Mouse (Mus musculus) forebrain, embryonic 15.5 days (tissue): ENCODE measurements around the gene Stradb. TPM values are rescaled to one million over a fixed set of nuclear protein-coding genes. Genes with fewer than 3 reads are reported as not detected.
"Not testable (repeated sequence)": the region's sequence is repeated elsewhere in the genome, so short reads cannot be mapped to it uniquely, and the experiment has no call there.

ENCODE experiments used
- ATAC-seq: fragments of 200-750 bp; cut with Nextera tagmentation; replicated peaks from 2 replicates; pipeline ENCODE4 v1.8.0; 2017; ENCODE audit warnings: mild to moderate bottlenecking, moderate TSS enrichment, moderate library complexity
- H3K27ac ChIP-seq: fragments of 300-500 bp; sonication (generic); replicated peaks from 2 replicates; pipeline ENCODE4 v1.5.1; 2015; ENCODE audit warnings: mild to moderate bottlenecking, inconsistent platforms
- H3K27me3 ChIP-seq: fragments of 300-500 bp; sonication (generic); 2 replicates; pipeline ENCODE4 v1.6.1; 2015; ENCODE audit warnings: inconsistent platforms
- H3K36me3 ChIP-seq: fragments of 300-500 bp; sonication (generic); 2 replicates; pipeline ENCODE4 v1.6.1; 2015; ENCODE audit warnings: mild to moderate bottlenecking, inconsistent platforms
- H3K4me1 ChIP-seq: fragments of 300-500 bp; sonication (generic); 2 replicates; pipeline ENCODE4 v1.6.1; 2015; ENCODE audit warnings: inconsistent platforms
- H3K4me2 ChIP-seq: fragments of 300-500 bp; sonication (generic); replicated peaks from 2 replicates; pipeline ENCODE4 v1.6.1; 2015; ENCODE audit warnings: mild to moderate bottlenecking, inconsistent platforms
- H3K4me3 ChIP-seq: fragments of 300-500 bp; sonication (generic); 2 replicates; pipeline ENCODE4 v1.5.1; 2015; ENCODE audit warnings: mild to moderate bottlenecking, inconsistent platforms
- H3K9ac ChIP-seq: fragments of 300-500 bp; sonication (generic); replicated peaks from 2 replicates; pipeline ENCODE4 v1.6.1; 2015; ENCODE audit warnings: mild to moderate bottlenecking, inconsistent platforms
- H3K9me3 ChIP-seq: fragments of 300-500 bp; sonication (generic); 2 replicates; pipeline ENCODE4 v1.6.1; 2016; ENCODE audit warnings: inconsistent platforms
- WGBS: fragments of 180-500 bp; shearing (Covaris S2); methylation state at CpG from one replicate; pipeline ENCODE4 v1.1.7; 2015; ENCODE audit warnings: mixed read lengths; 5-methylcytosine and 5-hydroxymethylcytosine counted together
- polyA plus RNA-seq: library from polyadenylated mRNA; unstranded; fragments of >200 nt; fragmentation: Nextera tagmentation; extraction: Ambion mirVana; gene quantifications from 2 replicates; pipeline ENCODE4 v1.2.1, GENCODE M21; 2015

Gene Stradb
- polyA plus RNA-seq, 1 experiment from 2014 or later: 99.6 TPM

DNA sequence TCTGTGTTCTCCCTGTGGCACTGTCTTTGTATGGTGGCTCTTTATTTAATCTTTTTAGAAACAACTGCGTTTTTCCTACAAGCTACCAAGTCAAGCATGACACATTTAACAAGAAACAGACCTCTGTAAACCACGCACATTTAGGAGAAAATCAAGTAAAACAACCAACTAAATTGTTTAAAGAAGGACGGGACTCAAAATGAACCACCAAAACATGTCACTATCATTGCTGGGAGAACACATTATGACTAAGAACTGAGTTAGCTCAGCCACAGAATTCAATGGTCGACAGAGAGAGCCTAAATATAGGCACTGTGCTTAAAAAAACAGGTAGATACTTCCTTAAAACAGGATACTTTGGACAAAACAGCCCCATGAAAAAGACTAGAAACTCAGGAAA lies 20.3 kb upstream of the Stradb start:
- 52% methylated on average over 4 of the region's 4 CpGs for WGBS
- no peak overlapping the region for H3K4me2 ChIP-seq
- H3K9ac ChIP-seq: no peak overlapping the region
- no peak overlapping the region for H3K4me3 ChIP-seq
- no peak overlapping the region for H3K27ac ChIP-seq
- H3K27me3 ChIP-seq: no peaks in the 10 kb centered on the region
- H3K9me3 ChIP-seq: no peaks in the 10 kb centered on the region
- no peaks in the 10 kb centered on the region for H3K4me1 ChIP-seq
- ATAC-seq: no peak
- H3K36me3 ChIP-seq: no peaks in the 10 kb centered on the region

DNA sequence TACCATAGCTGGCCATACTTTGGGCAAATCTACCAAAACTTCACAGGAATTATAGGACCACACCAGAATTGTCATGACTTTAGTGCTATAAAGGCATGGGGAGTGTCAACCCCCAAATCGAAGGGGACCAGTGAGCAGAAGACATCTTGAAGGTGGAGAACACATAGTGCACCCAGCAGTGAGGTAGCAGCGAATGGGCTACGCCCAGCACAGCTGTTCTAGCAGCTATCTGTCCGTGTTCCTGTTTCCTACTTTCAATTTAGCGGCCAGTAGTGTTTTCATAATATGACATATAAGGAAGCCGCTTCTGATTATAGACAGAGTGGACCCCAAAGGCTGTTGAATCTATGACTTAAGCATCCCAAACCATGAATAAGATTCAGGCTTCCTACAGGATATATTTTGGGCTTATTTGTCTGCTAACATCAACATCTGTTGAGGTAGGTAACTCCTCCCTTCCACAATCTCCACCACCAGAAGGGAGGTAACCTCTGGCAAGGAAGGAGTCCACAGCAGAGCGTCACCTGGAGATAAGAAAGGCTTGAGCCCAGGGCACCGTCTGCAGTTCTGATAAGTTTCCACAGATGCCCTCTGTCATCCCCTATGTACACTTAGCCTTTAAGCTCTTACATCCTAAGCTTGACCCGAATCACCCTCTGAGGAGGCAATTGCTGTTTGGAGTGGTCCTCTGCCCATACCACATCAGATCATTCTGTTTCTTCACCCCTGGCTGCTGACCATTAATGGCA lies 19.5 kb upstream of the Stradb start:
- no peak for ATAC-seq
- no peak overlapping the region for H3K9ac ChIP-seq
- H3K27ac ChIP-seq: no peak overlapping the region
- no peak overlapping the region for H3K4me2 ChIP-seq
- H3K4me1 ChIP-seq: peaks cover 3% of the 10 kb centered on the region; the same call in 1 of the 2 replicates
- WGBS: 92% methylated on average over 9 of the region's 9 CpGs
- no peak overlapping the region for H3K4me3 ChIP-seq
- H3K36me3 ChIP-seq: no peaks in the 10 kb centered on the region
- H3K27me3 ChIP-seq: no peaks in the 10 kb centered on the region
- H3K9me3 ChIP-seq: no peaks in the 10 kb centered on the region

DNA sequence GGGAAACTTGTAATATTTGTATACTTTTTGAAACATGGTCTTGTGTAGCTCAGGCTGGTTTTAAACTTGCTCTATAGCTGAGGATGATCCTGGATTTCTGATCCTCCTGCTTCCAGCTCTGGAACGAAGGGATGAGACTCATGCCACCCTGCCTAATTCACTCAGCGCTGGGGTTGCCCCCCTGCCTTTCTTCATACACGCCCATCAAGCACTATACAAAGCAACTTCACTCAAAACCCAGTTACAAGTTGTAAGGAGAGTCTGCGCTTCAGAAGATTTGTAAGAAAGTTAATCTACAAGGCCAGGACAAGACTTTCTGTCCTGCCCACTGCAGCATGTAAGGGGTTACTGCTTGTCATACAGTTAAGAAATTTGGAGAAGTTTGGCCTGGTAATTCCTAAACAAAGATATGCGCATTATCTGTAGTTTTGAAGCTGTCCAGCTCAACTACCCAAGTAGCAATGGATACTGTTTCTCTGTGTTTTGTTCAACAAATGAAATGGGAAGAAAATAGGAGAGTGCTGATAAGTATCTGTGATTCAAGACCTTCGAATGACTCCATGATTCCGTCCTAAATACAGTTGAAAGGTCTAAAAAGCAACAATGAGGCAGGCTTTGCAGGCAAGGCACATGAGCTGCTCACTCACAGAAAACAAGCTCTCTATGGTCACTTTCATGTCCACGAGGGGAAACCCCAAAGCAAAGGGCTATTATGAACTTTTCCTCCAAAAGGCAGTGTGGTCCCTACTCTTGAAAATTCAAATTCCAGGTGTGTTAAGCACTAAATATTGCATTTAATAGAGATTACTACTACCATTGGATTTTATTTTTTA lies 18.5 kb upstream of the Stradb start:
- no peaks in the 10 kb centered on the region for H3K36me3 ChIP-seq
- ATAC-seq: no peak
- H3K27me3 ChIP-seq: no peaks in the 10 kb centered on the region
- whole genome bisulfite sequencing: 79% methylated on average over 8 of the region's 8 CpGs
- peaks cover 3% of the 10 kb centered on the region; the same call in 1 of the 2 replicates for H3K4me1 ChIP-seq
- no peak overlapping the region for H3K4me2 ChIP-seq
- no peaks in the 10 kb centered on the region for H3K9me3 ChIP-seq
- no peak overlapping the region for H3K9ac ChIP-seq
- H3K27ac ChIP-seq: no peak overlapping the region
- H3K4me3 ChIP-seq: no peak overlapping the region

DNA sequence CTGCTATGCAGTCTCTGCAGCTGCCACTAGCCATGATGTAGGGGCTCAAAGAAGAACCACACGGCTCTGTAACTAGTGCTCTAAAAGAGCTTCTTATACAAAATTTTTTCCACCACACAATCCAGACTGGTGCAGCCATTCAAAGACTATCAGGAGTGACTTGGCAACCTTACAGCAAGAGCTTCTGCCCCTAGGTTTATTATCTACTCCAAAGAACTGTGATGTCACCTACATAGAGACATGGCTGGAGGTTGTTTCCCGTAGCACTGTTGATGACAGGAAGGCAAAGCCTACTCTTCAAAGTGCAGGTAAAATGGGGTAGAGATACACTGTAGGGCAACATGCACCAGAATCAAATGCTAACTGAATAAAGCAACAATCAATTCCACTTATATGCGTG lies 17.6 kb upstream of the Stradb start:
- H3K36me3 ChIP-seq: no peaks in the 10 kb centered on the region

DNA sequence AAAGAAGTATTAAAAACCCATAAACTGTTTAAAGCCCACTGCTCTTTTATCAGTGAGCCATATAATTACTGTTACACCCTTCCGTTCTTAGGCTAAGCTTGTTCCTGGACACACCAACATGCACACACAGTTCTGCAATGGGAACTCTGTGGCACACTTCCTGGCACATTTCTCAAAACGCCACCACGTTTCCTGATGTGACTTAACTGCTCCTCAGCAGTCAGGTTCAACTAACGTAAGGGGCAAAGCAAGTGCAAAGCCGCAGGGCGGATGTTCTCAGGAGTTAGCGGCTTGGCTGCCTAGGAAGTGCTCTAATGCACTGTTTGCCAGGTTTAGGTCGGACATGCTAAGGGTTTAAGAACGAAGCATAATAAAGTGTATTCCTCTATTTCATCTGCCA lies 17.1 kb upstream of the Stradb start:
- Histone ChIP-seq H3K27ac (no peak overlapping the region), H3K9ac (no peak overlapping the region), H3K4me1 (peaks cover 3% of the 10 kb centered on the region; the same call in 1 of the 2 replicates), H3K9me3 (no peaks in the 10 kb centered on the region), H3K36me3 (no peaks in the 10 kb centered on the region), H3K4me3 (no peak overlapping the region), H3K4me2 (no peak overlapping the region), H3K27me3 (no peaks in the 10 kb centered on the region)
- WGBS: 85% methylated on average over 9 of the region's 9 CpGs
- no peak for ATAC-seq

More for the DNA sequence above, 17.6 kb upstream of the Stradb start:
- H3K9ac ChIP-seq: no peak overlapping the region
- no peak for ATAC-seq
- no peak overlapping the region for H3K27ac ChIP-seq
- H3K27me3 ChIP-seq: no peaks in the 10 kb centered on the region
- H3K4me2 ChIP-seq: no peak overlapping the region
- H3K4me1 ChIP-seq: peaks cover 3% of the 10 kb centered on the region; the same call in 1 of the 2 replicates
- no peaks in the 10 kb centered on the region for H3K9me3 ChIP-seq
- WGBS: 83% methylated on average over 3 of the region's 3 CpGs
- H3K4me3 ChIP-seq: no peak overlapping the region

DNA sequence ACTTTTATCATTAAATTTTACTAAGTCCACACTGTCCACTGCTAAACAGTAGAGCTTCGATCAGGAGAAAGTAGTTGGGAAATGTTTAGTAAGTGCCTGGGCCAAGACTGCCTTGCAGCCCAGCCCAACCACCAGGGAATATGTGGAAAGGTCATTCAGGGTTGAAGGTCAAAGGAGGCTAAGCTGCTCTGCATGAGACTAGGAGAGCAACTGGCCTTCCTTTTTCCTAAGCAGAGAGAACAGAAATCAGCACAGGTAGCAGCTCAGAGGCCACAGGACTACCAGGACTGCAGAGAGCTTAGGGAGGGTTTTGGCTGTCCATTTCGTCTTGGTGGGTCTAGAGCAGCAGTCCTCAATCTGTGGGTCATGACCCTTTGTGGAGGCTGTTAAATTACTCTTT lies 15.4 kb upstream of the Stradb start:
- ATAC-seq: no peak
- Histone ChIP-seq H3K36me3 (no peaks in the 10 kb centered on the region), H3K9ac (no peak overlapping the region), H3K4me1 (peaks cover 3% of the 10 kb centered on the region; the same call in 1 of the 2 replicates), H3K27ac (no peak overlapping the region), H3K4me2 (no peak overlapping the region), H3K27me3 (no peaks in the 10 kb centered on the region), H3K4me3 (no peak overlapping the region), H3K9me3 (no peaks in the 10 kb centered on the region)
- WGBS: 64% methylated on average over 2 of the region's 2 CpGs

DNA sequence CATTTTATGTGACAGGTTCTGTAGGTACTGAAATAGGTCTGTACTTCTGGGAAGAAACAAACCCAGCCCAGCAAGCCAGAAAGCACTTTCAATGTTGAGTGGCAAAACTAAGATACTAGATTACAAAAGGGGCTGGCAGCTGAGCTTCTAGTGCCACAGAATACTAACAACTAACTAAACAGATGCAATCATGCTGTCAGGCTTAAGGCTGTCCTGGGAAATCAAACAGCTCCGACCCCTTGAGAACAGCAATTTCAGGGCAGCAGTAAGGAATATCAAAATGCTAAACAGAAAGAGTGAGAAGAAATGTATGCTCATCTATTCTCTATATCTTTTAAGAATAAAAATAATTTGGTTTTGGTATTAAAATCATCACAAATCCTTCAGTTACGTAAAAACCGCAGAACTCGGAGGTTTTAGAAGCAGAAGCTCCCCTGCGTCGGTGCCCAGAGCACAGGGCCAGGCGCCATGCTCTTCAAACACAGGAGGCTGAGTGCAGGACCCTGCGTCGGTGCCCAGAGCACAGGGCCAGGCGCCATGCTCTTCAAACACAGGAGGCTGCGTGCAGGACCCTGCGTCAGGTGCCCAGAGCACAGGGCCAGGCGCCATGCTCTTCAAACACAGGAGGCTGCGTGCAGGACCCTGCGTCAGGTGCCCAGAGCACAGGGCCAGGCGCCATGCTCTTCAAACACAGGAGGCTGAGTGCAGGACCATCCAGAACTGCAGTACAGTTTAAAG lies 14.4 kb upstream of the Stradb start:
- not testable (repeated sequence) for H3K4me1 ChIP-seq, H3K4me3 ChIP-seq, H3K36me3 ChIP-seq, H3K27ac ChIP-seq, H3K27me3 ChIP-seq, H3K9me3 ChIP-seq, ATAC-seq, H3K9ac ChIP-seq, H3K4me2 ChIP-seq
- WGBS: 78% methylated on average over 16 of the region's 16 CpGs

DNA sequence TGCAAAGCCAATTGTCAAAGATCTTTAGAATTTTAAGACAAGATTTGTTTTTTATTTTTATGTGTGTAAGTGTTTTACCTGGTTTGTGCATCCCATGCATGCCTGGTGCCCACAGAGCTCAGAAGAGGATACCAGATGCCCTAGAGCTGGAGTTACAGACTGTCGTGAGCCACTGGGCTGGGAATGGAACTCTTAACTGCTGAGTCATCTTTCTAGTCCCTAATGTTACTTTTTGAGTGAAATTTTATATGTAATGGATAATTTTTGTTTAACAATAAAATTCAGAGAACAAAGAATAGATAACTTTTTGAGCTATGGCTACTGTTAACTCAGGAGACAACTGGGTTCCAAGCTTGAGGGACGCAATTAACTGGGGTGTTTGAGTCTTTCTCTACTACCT lies 13.6 kb upstream of the Stradb start:
- Histone ChIP-seq H3K9me3 (no peaks in the 10 kb centered on the region), H3K27me3 (no peaks in the 10 kb centered on the region), H3K9ac (no peak overlapping the region), H3K4me1 (peaks cover 3% of the 10 kb centered on the region; the same call in 1 of the 2 replicates), H3K36me3 (no peaks in the 10 kb centered on the region), H3K4me3 (no peak overlapping the region), H3K4me2 (no peak overlapping the region), H3K27ac (no peak overlapping the region)
- no peak for ATAC-seq
- 90% methylated on average over 2 of the region's 2 CpGs for WGBS

DNA sequence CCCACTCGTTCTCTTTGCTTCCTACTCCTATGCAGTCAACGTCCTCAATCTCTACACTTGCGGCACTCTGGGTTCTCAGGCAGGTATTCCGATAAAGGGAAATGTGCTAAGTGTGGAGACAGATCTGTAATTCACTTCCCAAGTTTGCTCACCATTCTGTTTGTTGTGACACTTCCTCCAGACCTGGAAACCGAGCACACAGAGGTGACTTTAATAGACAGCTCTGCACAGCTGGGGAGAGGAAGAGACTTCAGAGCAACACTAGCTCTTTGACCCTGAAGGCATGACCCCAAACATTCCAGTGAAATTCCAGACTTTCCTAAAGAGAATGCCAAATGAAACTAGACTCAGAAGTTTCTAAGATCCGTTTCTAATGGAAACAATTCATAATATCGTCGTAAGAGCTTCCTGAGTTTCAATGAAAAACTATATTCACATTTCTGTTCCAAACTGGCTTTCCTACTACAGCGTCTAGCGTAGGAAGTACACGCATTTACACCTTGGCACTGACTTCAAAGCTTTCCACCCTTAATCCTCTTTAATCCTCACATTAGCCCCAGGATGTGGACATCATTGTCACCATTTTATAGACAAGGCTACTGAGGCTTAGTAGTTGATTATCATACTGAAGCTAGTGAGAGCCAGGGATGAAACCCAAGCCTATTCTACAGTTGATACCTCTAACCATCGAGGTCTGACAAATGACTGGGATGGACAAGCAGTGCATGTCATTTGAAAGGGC lies 12.0 kb upstream of the Stradb start:
- Histone ChIP-seq H3K36me3 (no peaks in the 10 kb centered on the region), H3K9me3 (no peaks in the 10 kb centered on the region), H3K4me3 (no peak overlapping the region), H3K27me3 (no peaks in the 10 kb centered on the region), H3K9ac (no peak overlapping the region), H3K27ac (no peak overlapping the region), H3K4me1 (peaks cover 3% of the 10 kb centered on the region; the same call in 1 of the 2 replicates), H3K4me2 (no peak overlapping the region)
- no peak for ATAC-seq
- WGBS: 70% methylated on average over 12 of the region's 12 CpGs

DNA sequence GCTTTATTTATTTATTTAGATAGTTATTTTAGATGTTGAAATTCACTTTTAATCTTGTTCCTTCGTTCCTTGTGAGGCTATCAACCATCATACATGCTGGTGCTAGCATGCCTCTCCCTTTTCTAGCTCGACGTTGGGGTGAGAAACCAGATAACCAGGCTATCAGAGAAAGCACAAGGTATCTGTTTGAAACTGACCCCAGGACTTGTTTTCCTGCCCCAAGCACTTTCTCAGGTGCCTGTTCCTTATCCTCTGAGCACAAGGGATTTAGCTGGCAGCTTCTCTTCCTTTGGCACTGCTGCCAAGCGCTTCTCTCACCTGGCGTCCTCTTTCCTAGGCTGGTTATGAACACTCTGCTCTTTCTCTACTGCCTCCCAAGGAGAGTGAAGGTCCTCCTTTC lies 10.9 kb upstream of the Stradb start:
- H3K4me2 ChIP-seq: no peak overlapping the region
- H3K9ac ChIP-seq: no peak overlapping the region
- no peak overlapping the region for H3K4me3 ChIP-seq
- H3K36me3 ChIP-seq: no peaks in the 10 kb centered on the region
- H3K27ac ChIP-seq: no peak overlapping the region
- 89% methylated on average over 5 of the region's 5 CpGs for WGBS
- no peaks in the 10 kb centered on the region for H3K9me3 ChIP-seq
- peaks cover 3% of the 10 kb centered on the region; the same call in 1 of the 2 replicates for H3K4me1 ChIP-seq
- ATAC-seq: no peak
- no peaks in the 10 kb centered on the region for H3K27me3 ChIP-seq

DNA sequence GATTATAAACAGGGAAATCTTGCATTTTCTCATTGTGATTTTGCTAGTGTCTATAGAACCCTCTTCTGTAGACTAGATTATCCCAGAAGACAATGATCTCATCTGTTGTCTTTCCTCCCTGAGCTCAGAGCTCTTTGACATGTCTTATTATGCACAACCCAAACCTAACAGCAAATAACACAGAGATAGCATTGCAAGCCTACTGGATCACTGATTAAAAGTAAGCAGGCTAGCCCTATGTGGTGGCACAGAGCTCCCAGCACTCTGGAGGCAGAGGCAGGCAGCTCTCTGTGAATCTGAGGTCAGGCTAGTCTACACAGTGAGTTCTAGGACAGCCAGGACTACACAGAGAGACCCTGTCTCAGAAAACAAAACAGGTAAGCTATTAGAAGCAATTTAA lies 10.5 kb upstream of the Stradb start:
- Histone ChIP-seq H3K36me3 (no peaks in the 10 kb centered on the region), H3K27me3 (no peaks in the 10 kb centered on the region), H3K27ac (no peak overlapping the region), H3K9me3 (no peaks in the 10 kb centered on the region), H3K4me2 (no peak overlapping the region), H3K9ac (no peak overlapping the region), H3K4me3 (no peak overlapping the region), H3K4me1 (peaks cover 3% of the 10 kb centered on the region; the same call in 1 of the 2 replicates)
- ATAC-seq: no peak
